Mouse (Mus musculus): ENCODE data around the gene Stat5a. TPM values are rescaled to one million over a fixed set of nuclear protein-coding genes. Genes with fewer than 3 reads are reported as not detected.
A peak's percentile ranks its signal among the peaks of the same experiment; 100 is the strongest.

Gene Stat5a
- 13.0 and 13.5 TPM in 2 replicates for polyA plus RNA-seq (2015; fragmentation: Nextera tagmentation; extraction: Ambion mirVana)

- peak within 1 kb of the TSS; percentile 83 for H3K4me2 ChIP-seq (replicated peaks; ENCODE audit: low read depth)
- WGBS, result 47% methylated on average over 9 of the region's 9 CpGs
- H3K4me3 ChIP-seq (ENCODE audit: low read depth, low read length), result peak within 1 kb of the TSS; percentile 51
- H3K36me3 ChIP-seq (ENCODE audit: control insufficient read depth, insufficient read depth, low read length), result no peaks in the 10 kb centered on the region; the same call in 1 of the 2 replicates
- peak within 1 kb of the TSS; percentile 71 for H3K9ac ChIP-seq (ENCODE audit: low read length)
- DNase-seq (ENCODE audit: low spot score), result peak; percentile 56
- no peaks in the 10 kb centered on the region for H3K4me1 ChIP-seq (replicated peaks; ENCODE audit: control insufficient read depth, insufficient read depth)
- no peaks in the 10 kb centered on the region for H3K9me3 ChIP-seq (ENCODE audit: control insufficient read depth, low read length)
- ATAC-seq (ENCODE audit: low FRiP score, low TSS enrichment), result no peak
- TF ChIP-seq CTCF (IDR thresholded peaks at IDR 0.05; ENCODE audit: low read depth) (no peak), EP300 (optimal IDR thresholded peaks at IDR 0.05) (no peak)
- peak within 1 kb of the TSS; percentile 71 for H3K27ac ChIP-seq (replicated peaks)
- no peaks in the 10 kb centered on the region for H3K27me3 ChIP-seq (ENCODE audit: control insufficient read depth, insufficient read depth, low read length)
These were observed at the start of gene Stat5a for GRCm38 (mm10) chr11:100858935-100859578. Gene Stat5a (plus strand): TSS chr11:100859351.

GRCm38 (mm10) chr11:100810516-100810915, 48.6 kb upstream of the Stat5a start:
- Histone ChIP-seq H3K27ac (replicated peaks) (no peak overlapping the region), H3K4me1 (replicated peaks; ENCODE audit: control insufficient read depth, insufficient read depth) (peaks cover under 1% of the 10 kb centered on the region), H3K4me2 (replicated peaks; ENCODE audit: low read depth) (no peak overlapping the region), H3K4me3 (ENCODE audit: low read depth, low read length) (no peak overlapping the region), H3K27me3 (ENCODE audit: control insufficient read depth, insufficient read depth, low read length) (no peaks in the 10 kb centered on the region), H3K9ac (ENCODE audit: low read length) (no peak overlapping the region), H3K36me3 (ENCODE audit: control insufficient read depth, insufficient read depth, low read length) (0 out of 2 replicates have a peak, but pooled peaks cover 3% of the 10 kb centered on the region), H3K9me3 (ENCODE audit: control insufficient read depth, low read length) (0 out of 2 replicates have a peak, but pooled peaks cover 3% of the 10 kb centered on the region)
- ATAC-seq (ENCODE audit: low FRiP score, low TSS enrichment) (no peak), DNase-seq (ENCODE audit: low spot score) (no peak)
- WGBS, result 81% methylated on average over 9 of the region's 9 CpGs
- no peak for TF ChIP-seq EP300 (optimal IDR thresholded peaks at IDR 0.05)
- TF ChIP-seq CTCF (IDR thresholded peaks at IDR 0.05; ENCODE audit: low read depth), result no peak

DNA sequence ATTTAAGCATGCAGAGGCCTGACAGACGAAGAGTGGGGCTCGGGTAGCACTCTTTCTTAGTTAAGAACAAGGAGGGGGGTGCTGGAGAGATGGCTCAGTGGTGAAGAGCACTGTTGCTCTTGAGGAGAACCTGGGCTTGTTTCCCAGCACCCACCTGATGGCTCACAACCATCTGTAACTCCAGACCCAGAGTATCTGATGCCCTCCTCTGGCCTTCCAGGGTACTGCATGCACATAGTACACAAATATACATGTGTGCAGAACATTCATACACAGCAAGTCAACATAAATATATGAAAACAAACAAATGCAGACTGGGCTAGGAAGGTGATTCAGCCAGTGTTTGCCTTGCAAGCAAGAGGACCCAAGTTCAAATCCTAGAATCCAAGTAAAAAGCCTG, 48.0 kb upstream of the Stat5a start:
- TF ChIP-seq EP300 (optimal IDR thresholded peaks at IDR 0.05) (no peak), CTCF (IDR thresholded peaks at IDR 0.05; ENCODE audit: low read depth) (peak; percentile 46)
- ATAC-seq (ENCODE audit: low FRiP score, low TSS enrichment) (no peak), DNase-seq (ENCODE audit: low spot score) (no peak)
- Histone ChIP-seq H3K27ac (replicated peaks) (no peak overlapping the region), H3K9me3 (ENCODE audit: control insufficient read depth, low read length) (0 out of 2 replicates have a peak, but pooled peaks cover 3% of the 10 kb centered on the region), H3K4me2 (replicated peaks; ENCODE audit: low read depth) (no peak overlapping the region), H3K4me3 (ENCODE audit: low read depth, low read length) (no peak overlapping the region), H3K9ac (ENCODE audit: low read length) (no peak overlapping the region), H3K27me3 (ENCODE audit: control insufficient read depth, insufficient read depth, low read length) (no peaks in the 10 kb centered on the region), H3K4me1 (replicated peaks; ENCODE audit: control insufficient read depth, insufficient read depth) (peaks cover 3% of the 10 kb centered on the region), H3K36me3 (ENCODE audit: control insufficient read depth, insufficient read depth, low read length) (no peaks in the 10 kb centered on the region)
- WGBS, result 79% methylated on average over 2 of the region's 2 CpGs

DNA sequence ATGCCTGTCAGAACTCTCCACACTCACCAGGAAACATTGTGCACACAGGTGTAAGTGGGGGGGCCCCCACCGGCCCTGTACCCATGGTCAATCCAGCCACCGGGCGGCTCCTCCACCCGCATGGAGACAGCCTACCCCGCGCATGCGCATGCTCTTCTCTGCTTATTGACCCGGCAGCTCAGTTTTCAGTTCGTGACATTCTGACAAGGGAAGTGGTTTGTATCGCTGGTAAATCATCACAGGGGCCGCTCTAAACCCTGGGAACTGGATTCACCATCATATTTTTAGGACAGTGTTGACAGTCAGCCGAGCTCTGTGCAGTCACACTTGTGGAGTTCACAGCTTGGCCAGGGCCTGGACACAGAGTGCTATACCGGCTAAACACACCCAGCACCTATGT, 44.7 kb upstream of the Stat5a start:
- Histone ChIP-seq H3K9me3 (ENCODE audit: control insufficient read depth, low read length) (0 out of 2 replicates have a peak, but pooled peaks cover 3% of the 10 kb centered on the region), H3K27ac (replicated peaks) (0 out of 2 replicates have a peak overlapping the region, but pooled peaks have one; percentile 18), H3K4me1 (replicated peaks; ENCODE audit: control insufficient read depth, insufficient read depth) (peaks cover 3% of the 10 kb centered on the region), H3K4me2 (replicated peaks; ENCODE audit: low read depth) (peak overlapping the region; percentile 27; the same call in 1 of the 2 replicates), H3K36me3 (ENCODE audit: control insufficient read depth, insufficient read depth, low read length) (no peaks in the 10 kb centered on the region), H3K4me3 (ENCODE audit: low read depth, low read length) (0 out of 2 replicates have a peak overlapping the region, but pooled peaks have one; percentile 2), H3K9ac (ENCODE audit: low read length) (no peak overlapping the region), H3K27me3 (ENCODE audit: control insufficient read depth, insufficient read depth, low read length) (no peaks in the 10 kb centered on the region)
- ATAC-seq (ENCODE audit: low FRiP score, low TSS enrichment), result peak; percentile 82
- TF ChIP-seq EP300 (optimal IDR thresholded peaks at IDR 0.05), result no peak
- peak; percentile 5; the same call in 1 of the 2 replicates for TF ChIP-seq CTCF (IDR thresholded peaks at IDR 0.05; ENCODE audit: low read depth)
- 30% methylated on average over 13 of the region's 13 CpGs for WGBS
- peak; percentile 88 for DNase-seq (ENCODE audit: low spot score)

GRCm38 (mm10) chr11:100816342-100816741, 42.8 kb upstream of the Stat5a start:
- Histone ChIP-seq H3K27ac (replicated peaks) (no peak overlapping the region), H3K4me3 (ENCODE audit: low read depth, low read length) (no peak overlapping the region), H3K36me3 (ENCODE audit: control insufficient read depth, insufficient read depth, low read length) (no peaks in the 10 kb centered on the region), H3K9me3 (ENCODE audit: control insufficient read depth, low read length) (0 out of 2 replicates have a peak, but pooled peaks cover under 1% of the 10 kb centered on the region), H3K27me3 (ENCODE audit: control insufficient read depth, insufficient read depth, low read length) (no peaks in the 10 kb centered on the region), H3K4me2 (replicated peaks; ENCODE audit: low read depth) (no peak overlapping the region), H3K9ac (ENCODE audit: low read length) (no peak overlapping the region), H3K4me1 (replicated peaks; ENCODE audit: control insufficient read depth, insufficient read depth) (peaks cover 3% of the 10 kb centered on the region)
- 40% methylated on average over 3 of the region's 3 CpGs for WGBS
- ATAC-seq (ENCODE audit: low FRiP score, low TSS enrichment) (no peak), DNase-seq (ENCODE audit: low spot score) (no peak)
- TF ChIP-seq CTCF (IDR thresholded peaks at IDR 0.05; ENCODE audit: low read depth) (no peak), EP300 (optimal IDR thresholded peaks at IDR 0.05) (no peak)

GRCm38 (mm10) chr11:100816801-100817200, 42.4 kb upstream of the Stat5a start:
- Histone ChIP-seq H3K9ac (ENCODE audit: low read length) (no peak overlapping the region), H3K9me3 (ENCODE audit: control insufficient read depth, low read length) (no peaks in the 10 kb centered on the region), H3K4me2 (replicated peaks; ENCODE audit: low read depth) (no peak overlapping the region), H3K4me1 (replicated peaks; ENCODE audit: control insufficient read depth, insufficient read depth) (peaks cover 3% of the 10 kb centered on the region), H3K27ac (replicated peaks) (no peak overlapping the region), H3K27me3 (ENCODE audit: control insufficient read depth, insufficient read depth, low read length) (no peaks in the 10 kb centered on the region), H3K36me3 (ENCODE audit: control insufficient read depth, insufficient read depth, low read length) (no peaks in the 10 kb centered on the region), H3K4me3 (ENCODE audit: low read depth, low read length) (no peak overlapping the region)
- DNase-seq (ENCODE audit: low spot score), result no peak
- no peak for ATAC-seq (ENCODE audit: low FRiP score, low TSS enrichment)
- 36% methylated on average over 4 of the region's 4 CpGs for WGBS
- TF ChIP-seq EP300 (optimal IDR thresholded peaks at IDR 0.05) (no peak), CTCF (IDR thresholded peaks at IDR 0.05; ENCODE audit: low read depth) (no peak)
